9 mouse cellular contexts compared by ENCODE assay signal in genomic region chr16:95093753-95094152, GRCm38 (mm10).
DNase-seq lines count a peak whose midpoint lies in the region; ATAC-seq and TF ChIP-seq lines count a peak whose summit lies in the region.
"Had no signal": no experiment of that assay in that cellular context is flagged by ENCODE, and none has a peak within 500 bp of the region (broad histone marks: within the 10 kb centered on the region; RNA-seq: fewer than 3 reads in every experiment).

No protein-coding gene starts in this region.

- no peaks in the 10 kb centered on the region for H3K9me3 ChIP-seq in midbrain, embryonic 10.5 days (replicated peaks)
- H3K9me3 ChIP-seq in midbrain, embryonic 16.5 days (replicated peaks; ENCODE audit: control insufficient read depth, low read length, poor library complexity, severe bottlenecking): no peaks in the 10 kb centered on the region
- H3K9me3 ChIP-seq in limb, embryonic 11.5 days (ENCODE audit: control insufficient read depth, low read length): no peaks in the 10 kb centered on the region
- H3K9me3 ChIP-seq: embryonic facial prominence, embryonic 12.5 days had no signal

- no peaks in the 10 kb centered on the region for H3K79me2 ChIP-seq in heart, adult 2 months (replicated peaks; ENCODE audit: control insufficient read depth, insufficient read depth, low read length)

- no peak overlapping the region for H3K9ac ChIP-seq in midbrain, embryonic 16.5 days (ENCODE audit: low read depth, low read length)
- H3K9ac ChIP-seq in heart, adult 2 months (ENCODE audit: low read depth, low read length): no peak overlapping the region
- no peak overlapping the region for H3K9ac ChIP-seq in limb, embryonic 11.5 days (ENCODE audit: low read length)
- H3K9ac ChIP-seq: embryonic facial prominence, embryonic 12.5 days had no signal

- no peak overlapping the region for H3K4me3 ChIP-seq in midbrain, embryonic 10.5 days
- H3K4me3 ChIP-seq in midbrain, embryonic 16.5 days (ENCODE audit: low read depth, low read length): no peak overlapping the region
- no peak overlapping the region for H3K4me3 ChIP-seq in heart, adult 2 months
- H3K4me3 ChIP-seq in limb, embryonic 11.5 days (ENCODE audit: low read depth, low read length): no peak overlapping the region
- H3K4me3 ChIP-seq: embryonic facial prominence, embryonic 12.5 days had no signal

- no peak for TF ChIP-seq POLR2A in heart, adult 2 months (IDR thresholded peaks at IDR 0.05; ENCODE audit: insufficient read depth, low read depth, low read length)

- peak; percentile 53 for DNase-seq in midbrain, embryonic 10.5 days (ENCODE audit: low spot score)
- DNase-seq in adipocyte (ENCODE audit: low spot score): peak; percentile 74
- DNase-seq in heart, adult 2 months: peak; percentile 6 to 28
- peak; percentile 87 for DNase-seq in limb, embryonic 11.5 days (ENCODE audit: low spot score)
- peak; percentile 73 for DNase-seq in testis, postnatal 10 days (ENCODE audit: low spot score)
- DNase-seq in cerebellum, adult 11 months: no peak

- no peak overlapping the region for H3K4me2 ChIP-seq in midbrain, embryonic 16.5 days (ENCODE audit: low read length)
- no peak overlapping the region for H3K4me2 ChIP-seq in limb, embryonic 11.5 days (ENCODE audit: low read depth, severe bottlenecking)
- H3K4me2 ChIP-seq: embryonic facial prominence, embryonic 12.5 days had no signal

- H3K27me3 ChIP-seq in midbrain, embryonic 10.5 days (ENCODE audit: low read depth, poor library complexity, severe bottlenecking): no peaks in the 10 kb centered on the region
- H3K27me3 ChIP-seq in midbrain, embryonic 16.5 days (ENCODE audit: control insufficient read depth, insufficient read depth, low read depth, low read length): no peaks in the 10 kb centered on the region
- H3K27me3 ChIP-seq in heart, adult 2 months (ENCODE audit: control insufficient read depth, insufficient read depth, low read length): no peaks in the 10 kb centered on the region
- no peaks in the 10 kb centered on the region for H3K27me3 ChIP-seq in limb, embryonic 11.5 days (ENCODE audit: control insufficient read depth, insufficient read depth, low read length)
- H3K27me3 ChIP-seq: embryonic facial prominence, embryonic 12.5 days had no signal

- no peaks in the 10 kb centered on the region for H3K36me3 ChIP-seq in midbrain, embryonic 10.5 days
- H3K36me3 ChIP-seq in midbrain, embryonic 16.5 days (ENCODE audit: control insufficient read depth, insufficient read depth, low read length): no peaks in the 10 kb centered on the region
- H3K36me3 ChIP-seq in heart, adult 2 months (ENCODE audit: control insufficient read depth, insufficient read depth, low read length): no peaks in the 10 kb centered on the region
- H3K36me3 ChIP-seq in limb, embryonic 11.5 days (ENCODE audit: control insufficient read depth, insufficient read depth, low read length): no peaks in the 10 kb centered on the region
- H3K36me3 ChIP-seq: embryonic facial prominence, embryonic 12.5 days had no signal

- no peak for TF ChIP-seq EP300 in heart, adult 2 months (IDR thresholded peaks at IDR 0.05; ENCODE audit: insufficient read depth, low read depth, low read length)

- 38% methylated on average over 10 of the region's 10 CpGs for WGBS in midbrain, embryonic 10.5 days
- 41% methylated on average over 10 of the region's 10 CpGs for WGBS in midbrain, embryonic 16.5 days
- 22% methylated on average over 10 of the region's 10 CpGs for WGBS in heart, adult 2 months
- WGBS in limb, embryonic 11.5 days: 36% methylated on average over 10 of the region's 10 CpGs

- no peaks in the 10 kb centered on the region for H3K4me1 ChIP-seq in midbrain, embryonic 10.5 days
- peaks cover 3% of the 10 kb centered on the region; the same call in 1 of the 2 replicates for H3K4me1 ChIP-seq in midbrain, embryonic 16.5 days (ENCODE audit: control insufficient read depth, insufficient read depth, low read length)
- no peaks in the 10 kb centered on the region for H3K4me1 ChIP-seq in heart, adult 2 months (ENCODE audit: control insufficient read depth, insufficient read depth, low read length)
- no peaks in the 10 kb centered on the region for H3K4me1 ChIP-seq in limb, embryonic 11.5 days (ENCODE audit: control insufficient read depth, insufficient read depth, low read length)
- H3K4me1 ChIP-seq: embryonic facial prominence, embryonic 12.5 days had no signal

- intact Hi-C loops in heart, adult 2 months (cut with DNase I): no loop called here

- TF ChIP-seq CTCF in heart, adult 2 months (IDR thresholded peaks at IDR 0.05): no peak

- no peak for ATAC-seq in midbrain, embryonic 16.5 days
- peak; percentile 67; the same call in 1 of the 2 replicates for ATAC-seq in limb, embryonic 11.5 days (ENCODE audit: insufficient number of reproducible peaks, low FRiP score, low TSS enrichment, low read depth)
- no peak for ATAC-seq in monocyte, adult 5-6 weeks (replicated peaks; ENCODE audit: insufficient number of reproducible peaks, low FRiP score, low TSS enrichment, poor library complexity, severe bottlenecking)

- H3K27ac ChIP-seq in midbrain, embryonic 10.5 days (replicated peaks): no peak overlapping the region
- H3K27ac ChIP-seq in midbrain, embryonic 16.5 days (ENCODE audit: low read length): no peak overlapping the region
- no peak overlapping the region for H3K27ac ChIP-seq in heart, adult 2 months
- no peak overlapping the region for H3K27ac ChIP-seq in limb, embryonic 11.5 days (replicated peaks; ENCODE audit: low read depth, low read length)
- H3K27ac ChIP-seq: embryonic facial prominence, embryonic 12.5 days had no signal
